Mouse (Mus musculus): ENCODE results near the gene Cdr2. TPM values are rescaled to one million over a fixed set of nuclear protein-coding genes. Genes with fewer than 3 reads are reported as not detected.

Cdr2 gene
- polyA plus RNA-seq (2017; shearing (Covaris generic)) = 0.59 TPM

GRCm38 (mm10) chr7:120982200-120982841 lies at the start of gene Cdr2, which contains the start of gene Mfsd13b:
TSS of gene Cdr2 (minus strand) at chr7:120982312.
TSS of gene Mfsd13b (plus strand) at chr7:120982509.

GRCm38 (mm10) chr7:120917592-120918461 lies 64.3 kb downstream of the Cdr2 start, which contains the start of gene Polr3e:
TSS of gene Polr3e (plus strand) at chr7:120917744.

Other genes with a start within 250 kb of the Cdr2 start
- gene Vwa3a, start 243.0 kb downstream of the Cdr2 start, polyA plus RNA-seq (2017; shearing (Covaris generic)) = not detected
- not detected for gene Gm5737, start 169.9 kb downstream of the Cdr2 start, polyA plus RNA-seq (2017; shearing (Covaris generic))
- gene Eef2k, start 139.5 kb downstream of the Cdr2 start, polyA plus RNA-seq (2017; shearing (Covaris generic)) = 13.0 TPM
- gene Polr3e, start 64.6 kb downstream of the Cdr2 start, polyA plus RNA-seq (2017; shearing (Covaris generic)) = 34.5 TPM
- 0.21 TPM for gene Mfsd13b, start 197 bp upstream of the Cdr2 start, polyA plus RNA-seq (2017; shearing (Covaris generic))
- 6.6 TPM for gene Mettl9, start 52.1 kb upstream of the Cdr2 start, polyA plus RNA-seq (2017; shearing (Covaris generic))
- 0.50 TPM for gene Igsf6, start 92.3 kb upstream of the Cdr2 start, polyA plus RNA-seq (2017; shearing (Covaris generic))
- not detected for gene Otoa, start 99.3 kb upstream of the Cdr2 start, polyA plus RNA-seq (2017; shearing (Covaris generic))